Mouse (Mus musculus) heart, embryonic 15.5 days (tissue): ENCODE measurements around the gene Cdk14. TPM values are rescaled to one million over a fixed set of nuclear protein-coding genes. Genes with fewer than 3 reads are reported as not detected.

Source experiments
- ATAC-seq: fragments of 200-750 bp; cut with Nextera tagmentation; replicated peaks from 2 replicates; pipeline ENCODE4 v1.8.0; 2017; ENCODE audit warnings: low read depth, moderate TSS enrichment; ENCODE audit not compliant: insufficient number of reproducible peaks, insufficient read depth, low FRiP score
- H3K27ac ChIP-seq: fragments of 300-500 bp; sonication (generic); 2 replicates; pipeline ENCODE4 v1.5.1; 2015; ENCODE audit warnings: mild to moderate bottlenecking, inconsistent platforms
- H3K27me3 ChIP-seq: fragments of 300-500 bp; sonication (generic); 2 replicates; pipeline ENCODE4 v1.6.1; 2015; ENCODE audit warnings: inconsistent platforms
- H3K36me3 ChIP-seq: fragments of 300-500 bp; sonication (generic); 2 replicates; pipeline ENCODE4 v1.6.1; 2015; ENCODE audit warnings: mild to moderate bottlenecking, inconsistent platforms
- H3K4me1 ChIP-seq: fragments of 300-500 bp; sonication (generic); replicated peaks from 2 replicates; pipeline ENCODE4 v1.6.1; 2015; ENCODE audit warnings: inconsistent platforms
- H3K4me2 ChIP-seq: fragments of 300-500 bp; sonication (generic); 2 replicates; pipeline ENCODE4 v1.6.1; 2015; ENCODE audit warnings: inconsistent platforms, mild to moderate bottlenecking, moderate library complexity
- H3K4me3 ChIP-seq: fragments of 300-500 bp; sonication (generic); 2 replicates; pipeline ENCODE4 v1.5.1; 2015; ENCODE audit warnings: mild to moderate bottlenecking, inconsistent platforms
- H3K9ac ChIP-seq: fragments of 300-500 bp; sonication (generic); 2 replicates; pipeline ENCODE4 v1.6.1; 2015; ENCODE audit warnings: mild to moderate bottlenecking, inconsistent platforms
- H3K9me3 ChIP-seq: fragments of 300-500 bp; sonication (generic); replicated peaks from 2 replicates; pipeline ENCODE4 v1.6.1; 2016; ENCODE audit warnings: inconsistent platforms
- WGBS: fragments of 180-500 bp; shearing (Covaris S2); methylation state at CpG from one replicate; pipeline ENCODE4 v1.1.7; 2015; ENCODE audit warnings: mixed read lengths; 5-methylcytosine and 5-hydroxymethylcytosine counted together
- polyA plus RNA-seq: library from polyadenylated mRNA; unstranded; fragments of >200 nt; fragmentation: Nextera tagmentation; extraction: Ambion mirVana; gene quantifications from 2 replicates; pipeline ENCODE4 v1.2.1, GENCODE M21; 2015

Cdk14 gene
- polyA plus RNA-seq, 1 experiment from 2014 or later, result 12.0 TPM

- Histone ChIP-seq H3K9ac (no peak overlapping the region), H3K27me3 (no peaks in the 10 kb centered on the region), H3K27ac (no peak overlapping the region), H3K4me1 (no peaks in the 10 kb centered on the region), H3K4me3 (no peak overlapping the region), H3K4me2 (no peak overlapping the region), H3K36me3 (no peaks in the 10 kb centered on the region), H3K9me3 (no peaks in the 10 kb centered on the region)
- WGBS, result 89% methylated on average over 4 of the region's 4 CpGs
- ATAC-seq, result no peak
Measured at GRCm38 (mm10) chr5:5008153-5008745, 411.9 kb downstream of the Cdk14 start.

- no peak overlapping the region for H3K4me2 ChIP-seq
- H3K27ac ChIP-seq, result no peak overlapping the region
- 79% methylated on average over 15 of the region's 15 CpGs for WGBS
- no peak overlapping the region for H3K9ac ChIP-seq
- no peaks in the 10 kb centered on the region for H3K27me3 ChIP-seq
- H3K36me3 ChIP-seq, result no peaks in the 10 kb centered on the region
- no peaks in the 10 kb centered on the region for H3K4me1 ChIP-seq
- ATAC-seq, result no peak
- no peaks in the 10 kb centered on the region for H3K9me3 ChIP-seq
- no peak overlapping the region for H3K4me3 ChIP-seq
Measured at GRCm38 (mm10) chr5:5007489-5008152, 412.5 kb downstream of the Cdk14 start.

- no peak for ATAC-seq
- no peaks in the 10 kb centered on the region for H3K9me3 ChIP-seq
- no peak overlapping the region for H3K27ac ChIP-seq
- no peak overlapping the region for H3K9ac ChIP-seq
- no peaks in the 10 kb centered on the region for H3K36me3 ChIP-seq
- H3K27me3 ChIP-seq, result no peaks in the 10 kb centered on the region
- H3K4me3 ChIP-seq, result no peak overlapping the region
- 59% methylated on average over 1 of the region's 1 CpGs for WGBS
- H3K4me2 ChIP-seq, result no peak overlapping the region
- no peaks in the 10 kb centered on the region for H3K4me1 ChIP-seq
Measured at GRCm38 (mm10) chr5:5005633-5006032, 414.5 kb downstream of the Cdk14 start.

GRCm38 (mm10) chr5:5004740-5005139, 415.4 kb downstream of the Cdk14 start:
- no peaks in the 10 kb centered on the region for H3K9me3 ChIP-seq
- no peaks in the 10 kb centered on the region for H3K27me3 ChIP-seq
- 84% methylated on average over 2 of the region's 2 CpGs for WGBS
- ATAC-seq, result no peak
- H3K27ac ChIP-seq, result no peak overlapping the region
- H3K4me3 ChIP-seq, result no peak overlapping the region
- no peak overlapping the region for H3K4me2 ChIP-seq
- H3K36me3 ChIP-seq, result no peaks in the 10 kb centered on the region
- H3K4me1 ChIP-seq, result no peaks in the 10 kb centered on the region
- H3K9ac ChIP-seq, result no peak overlapping the region

GRCm38 (mm10) chr5:4993192-4993601, 426.9 kb downstream of the Cdk14 start:
- H3K4me1 ChIP-seq, result no peaks in the 10 kb centered on the region
- H3K27me3 ChIP-seq, result no peaks in the 10 kb centered on the region
- no peak for ATAC-seq
- H3K4me3 ChIP-seq, result no peak overlapping the region
- no peaks in the 10 kb centered on the region for H3K9me3 ChIP-seq
- no peak overlapping the region for H3K9ac ChIP-seq
- H3K27ac ChIP-seq, result no peak overlapping the region
- H3K4me2 ChIP-seq, result no peak overlapping the region
- no peaks in the 10 kb centered on the region for H3K36me3 ChIP-seq
- WGBS, result 73% methylated on average over 4 of the region's 4 CpGs

GRCm38 (mm10) chr5:4991023-4991422, 429.1 kb downstream of the Cdk14 start:
- Histone ChIP-seq H3K4me2 (no peak overlapping the region), H3K36me3 (no peaks in the 10 kb centered on the region), H3K9me3 (no peaks in the 10 kb centered on the region), H3K27ac (no peak overlapping the region), H3K4me3 (no peak overlapping the region), H3K4me1 (no peaks in the 10 kb centered on the region), H3K27me3 (no peaks in the 10 kb centered on the region), H3K9ac (no peak overlapping the region)
- ATAC-seq, result no peak
- WGBS, result 65% methylated on average over 2 of the region's 2 CpGs

- H3K4me3 ChIP-seq, result no peak overlapping the region
- no peak for ATAC-seq
Measured at GRCm38 (mm10) chr5:4990237-4990636, 429.9 kb downstream of the Cdk14 start.

GRCm38 (mm10) chr5:4986181-4986580, 433.9 kb downstream of the Cdk14 start:
- H3K36me3 ChIP-seq, result no peaks in the 10 kb centered on the region
- 88% methylated on average over 2 of the region's 2 CpGs for WGBS
- no peak for ATAC-seq
- H3K4me3 ChIP-seq, result no peak overlapping the region
- no peak overlapping the region for H3K4me2 ChIP-seq
- H3K27me3 ChIP-seq, result no peaks in the 10 kb centered on the region
- no peak overlapping the region for H3K27ac ChIP-seq
- H3K9me3 ChIP-seq, result no peaks in the 10 kb centered on the region
- no peak overlapping the region for H3K9ac ChIP-seq
- no peaks in the 10 kb centered on the region for H3K4me1 ChIP-seq

More at GRCm38 (mm10) chr5:4990237-4990636, 429.9 kb downstream of the Cdk14 start:
- Histone ChIP-seq H3K27me3 (no peaks in the 10 kb centered on the region), H3K27ac (no peak overlapping the region), H3K9ac (no peak overlapping the region), H3K36me3 (no peaks in the 10 kb centered on the region), H3K4me1 (no peaks in the 10 kb centered on the region), H3K4me2 (no peak overlapping the region), H3K9me3 (no peaks in the 10 kb centered on the region)
- 71% methylated on average over 5 of the region's 5 CpGs for WGBS

GRCm38 (mm10) chr5:4979551-4979950, 440.6 kb downstream of the Cdk14 start:
- 57% methylated on average over 4 of the region's 4 CpGs for WGBS
- H3K4me3 ChIP-seq, result no peak overlapping the region
- ATAC-seq, result no peak

GRCm38 (mm10) chr5:4973408-4973807, 446.7 kb downstream of the Cdk14 start:
- H3K27me3 ChIP-seq, result no peaks in the 10 kb centered on the region
- ATAC-seq, result no peak
- 73% methylated on average over 1 of the region's 1 CpGs for WGBS
- no peak overlapping the region for H3K27ac ChIP-seq
- no peak overlapping the region for H3K4me2 ChIP-seq
- H3K9ac ChIP-seq, result no peak overlapping the region
- no peaks in the 10 kb centered on the region for H3K36me3 ChIP-seq
- H3K4me1 ChIP-seq, result no peaks in the 10 kb centered on the region
- H3K4me3 ChIP-seq, result no peak overlapping the region
- H3K9me3 ChIP-seq, result no peaks in the 10 kb centered on the region

More at GRCm38 (mm10) chr5:4979551-4979950, 440.6 kb downstream of the Cdk14 start:
- Histone ChIP-seq H3K9me3 (no peaks in the 10 kb centered on the region), H3K4me2 (no peak overlapping the region), H3K9ac (no peak overlapping the region), H3K27ac (no peak overlapping the region), H3K4me1 (no peaks in the 10 kb centered on the region), H3K36me3 (no peaks in the 10 kb centered on the region), H3K27me3 (no peaks in the 10 kb centered on the region)

- peak; percentile 79 for ATAC-seq
- WGBS, result 48% methylated on average over 15 of the region's 15 CpGs
- H3K4me2 ChIP-seq, result no peak overlapping the region
Measured at GRCm38 (mm10) chr5:4962063-4962610, 458.0 kb downstream of the Cdk14 start.

GRCm38 (mm10) chr5:4961636-4962035, 458.5 kb downstream of the Cdk14 start:
- no peaks in the 10 kb centered on the region for H3K9me3 ChIP-seq
- WGBS, result 95% methylated on average over 1 of the region's 1 CpGs

More at GRCm38 (mm10) chr5:4962063-4962610, 458.0 kb downstream of the Cdk14 start:
- Histone ChIP-seq H3K36me3 (no peaks in the 10 kb centered on the region), H3K9ac (no peak overlapping the region), H3K27ac (no peak overlapping the region), H3K9me3 (no peaks in the 10 kb centered on the region), H3K4me1 (peaks cover 9% of the 10 kb centered on the region), H3K4me3 (no peak overlapping the region), H3K27me3 (no peaks in the 10 kb centered on the region)

More at GRCm38 (mm10) chr5:4961636-4962035, 458.5 kb downstream of the Cdk14 start:
- Histone ChIP-seq H3K9ac (no peak overlapping the region), H3K27ac (no peak overlapping the region), H3K27me3 (no peaks in the 10 kb centered on the region), H3K36me3 (no peaks in the 10 kb centered on the region), H3K4me1 (peaks cover 9% of the 10 kb centered on the region), H3K4me2 (no peak overlapping the region), H3K4me3 (no peak overlapping the region)
- ATAC-seq, result no peak
